Mouse (Mus musculus): ENCODE measurements at regions not wholly inside any gene's neighbourhood (a gene's known extent, or its start where the extent isn't known, plus 50 kb on each side); places are given as distances from the start of the nearest gene placed in this dataset.

DNA sequence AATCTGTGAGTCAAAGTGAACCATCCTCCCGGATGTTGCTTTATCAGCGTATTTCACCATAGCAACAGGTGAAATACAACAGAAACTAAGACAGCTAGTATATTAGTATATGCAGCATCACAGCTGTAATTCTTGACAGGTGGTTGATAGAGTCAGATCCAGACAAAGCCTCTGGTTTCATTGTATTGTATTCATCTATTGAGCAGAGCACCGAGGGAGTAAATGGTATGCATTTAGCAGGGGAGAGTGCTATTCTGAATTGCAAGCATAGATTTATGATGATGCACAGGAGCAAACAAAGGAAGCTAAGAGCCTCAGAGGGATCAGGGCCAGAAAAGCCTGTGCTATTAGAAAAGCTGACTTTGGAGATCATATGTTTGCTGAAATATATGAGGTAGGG is 149.8 kb upstream of the Impg1 start:
- no peak for TF ChIP-seq CTCF (IDR thresholded peaks at IDR 0.05; ENCODE audit: low read depth, low read length)
- TF ChIP-seq POLR2A (IDR thresholded peaks at IDR 0.05; ENCODE audit: extremely low read depth, insufficient read depth, low read length): no peak
- WGBS: 90% methylated on average over 3 of the region's 3 CpGs
- Histone ChIP-seq H3K27ac (replicated peaks; ENCODE audit: insufficient read depth, low read depth, low read length) (no peak overlapping the region), H3K4me1 (ENCODE audit: control insufficient read depth, insufficient read depth, low read length) (no peaks in the 10 kb centered on the region), H3K36me3 (ENCODE audit: control insufficient read depth, insufficient read depth, low read length) (no peaks in the 10 kb centered on the region), H3K27me3 (ENCODE audit: control insufficient read depth, insufficient read depth, low read length) (no peaks in the 10 kb centered on the region), H3K4me3 (ENCODE audit: insufficient read depth, low read depth, low read length) (no peak overlapping the region), H3K79me2 (ENCODE audit: control insufficient read depth, insufficient read depth, low read length) (no peaks in the 10 kb centered on the region), H3K9ac (ENCODE audit: low read depth, low read length) (no peak overlapping the region)
- DNase-seq (ENCODE audit: extremely low read depth, low read depth, low spot score): no peak

DNA sequence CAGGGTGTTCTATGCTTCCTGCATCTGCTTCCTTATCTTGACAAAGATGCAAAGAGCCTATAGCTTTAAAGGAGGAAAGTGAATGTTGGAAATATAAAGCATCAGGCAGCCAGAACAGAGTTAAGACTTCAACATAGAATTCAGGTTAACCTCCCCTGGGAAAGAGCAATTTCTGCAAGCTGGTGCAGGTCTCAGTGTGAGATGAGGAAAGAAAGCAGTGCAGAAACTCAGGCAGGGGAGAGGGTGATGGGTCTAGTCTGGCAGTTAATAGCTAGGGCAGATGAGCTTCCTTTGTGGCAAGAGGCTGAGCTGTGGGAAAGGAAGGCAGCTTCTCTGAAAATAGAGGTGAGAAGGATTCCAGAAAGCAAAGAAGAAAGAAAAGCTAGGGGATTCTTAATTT is 134.7 kb upstream of the Impg1 start:
- no peak for DNase-seq (ENCODE audit: extremely low read depth, low read depth, low spot score)

GRCm38 (mm10) chr9:80565388-80566024 is 100.2 kb upstream of the Impg1 start:
- DNase-seq (ENCODE audit: extremely low read depth, low read depth, low spot score): no peak
- H3K27me3 ChIP-seq (ENCODE audit: control insufficient read depth, insufficient read depth, low read length): no peaks in the 10 kb centered on the region
- H3K79me2 ChIP-seq (ENCODE audit: control insufficient read depth, insufficient read depth, low read length): no peaks in the 10 kb centered on the region
- no peaks in the 10 kb centered on the region for H3K4me1 ChIP-seq (ENCODE audit: control insufficient read depth, insufficient read depth, low read length)
- H3K27ac ChIP-seq (replicated peaks; ENCODE audit: insufficient read depth, low read depth, low read length): no peak overlapping the region
- H3K9ac ChIP-seq (ENCODE audit: low read depth, low read length): no peak overlapping the region
- TF ChIP-seq CTCF (IDR thresholded peaks at IDR 0.05; ENCODE audit: low read depth, low read length) (no peak), POLR2A (IDR thresholded peaks at IDR 0.05; ENCODE audit: extremely low read depth, insufficient read depth, low read length) (no peak)
- 85% methylated on average over 4 of the region's 4 CpGs for WGBS
- H3K4me3 ChIP-seq (ENCODE audit: insufficient read depth, low read depth, low read length): no peak overlapping the region
- H3K36me3 ChIP-seq (ENCODE audit: control insufficient read depth, insufficient read depth, low read length): no peaks in the 10 kb centered on the region

More for the DNA sequence above, 134.7 kb upstream of the Impg1 start:
- TF ChIP-seq CTCF (IDR thresholded peaks at IDR 0.05; ENCODE audit: low read depth, low read length): no peak
- no peak for TF ChIP-seq POLR2A (IDR thresholded peaks at IDR 0.05; ENCODE audit: extremely low read depth, insufficient read depth, low read length)
- Histone ChIP-seq H3K79me2 (ENCODE audit: control insufficient read depth, insufficient read depth, low read length) (no peaks in the 10 kb centered on the region), H3K4me3 (ENCODE audit: insufficient read depth, low read depth, low read length) (no peak overlapping the region), H3K27ac (replicated peaks; ENCODE audit: insufficient read depth, low read depth, low read length) (no peak overlapping the region), H3K4me1 (ENCODE audit: control insufficient read depth, insufficient read depth, low read length) (no peaks in the 10 kb centered on the region), H3K27me3 (ENCODE audit: control insufficient read depth, insufficient read depth, low read length) (no peaks in the 10 kb centered on the region), H3K9ac (ENCODE audit: low read depth, low read length) (no peak overlapping the region), H3K36me3 (ENCODE audit: control insufficient read depth, insufficient read depth, low read length) (no peaks in the 10 kb centered on the region)

DNA sequence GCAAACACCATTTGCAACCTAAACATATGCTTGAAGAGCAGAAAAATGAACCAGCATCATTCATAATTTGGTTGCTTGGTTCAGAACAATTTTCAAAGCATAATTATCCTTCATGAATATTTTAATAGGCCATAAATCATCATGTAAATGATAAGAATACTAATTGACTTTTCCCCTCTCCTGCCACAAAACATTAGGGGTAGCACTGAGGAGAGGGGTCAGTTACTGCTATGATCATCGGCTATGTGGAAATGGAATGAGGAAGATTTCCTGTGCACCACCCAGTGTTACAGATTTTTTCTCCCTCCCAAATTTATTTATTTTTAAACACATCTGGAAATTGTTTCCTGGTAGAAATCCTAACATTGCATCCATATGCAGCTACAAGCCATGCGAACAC is 98.4 kb upstream of the Impg1 start:
- TF ChIP-seq CTCF (IDR thresholded peaks at IDR 0.05; ENCODE audit: low read depth, low read length) (no peak), POLR2A (IDR thresholded peaks at IDR 0.05; ENCODE audit: extremely low read depth, insufficient read depth, low read length) (no peak)
- DNase-seq (ENCODE audit: extremely low read depth, low read depth, low spot score): no peak
- no peak overlapping the region for H3K27ac ChIP-seq (replicated peaks; ENCODE audit: insufficient read depth, low read depth, low read length)
- no peaks in the 10 kb centered on the region for H3K79me2 ChIP-seq (ENCODE audit: control insufficient read depth, insufficient read depth, low read length)
- no peaks in the 10 kb centered on the region for H3K4me1 ChIP-seq (ENCODE audit: control insufficient read depth, insufficient read depth, low read length)
- no peak overlapping the region for H3K9ac ChIP-seq (ENCODE audit: low read depth, low read length)
- H3K4me3 ChIP-seq (ENCODE audit: insufficient read depth, low read depth, low read length): no peak overlapping the region
- no peaks in the 10 kb centered on the region for H3K36me3 ChIP-seq (ENCODE audit: control insufficient read depth, insufficient read depth, low read length)
- no peaks in the 10 kb centered on the region for H3K27me3 ChIP-seq (ENCODE audit: control insufficient read depth, insufficient read depth, low read length)
- WGBS: 84% methylated on average over 2 of the region's 2 CpGs

DNA sequence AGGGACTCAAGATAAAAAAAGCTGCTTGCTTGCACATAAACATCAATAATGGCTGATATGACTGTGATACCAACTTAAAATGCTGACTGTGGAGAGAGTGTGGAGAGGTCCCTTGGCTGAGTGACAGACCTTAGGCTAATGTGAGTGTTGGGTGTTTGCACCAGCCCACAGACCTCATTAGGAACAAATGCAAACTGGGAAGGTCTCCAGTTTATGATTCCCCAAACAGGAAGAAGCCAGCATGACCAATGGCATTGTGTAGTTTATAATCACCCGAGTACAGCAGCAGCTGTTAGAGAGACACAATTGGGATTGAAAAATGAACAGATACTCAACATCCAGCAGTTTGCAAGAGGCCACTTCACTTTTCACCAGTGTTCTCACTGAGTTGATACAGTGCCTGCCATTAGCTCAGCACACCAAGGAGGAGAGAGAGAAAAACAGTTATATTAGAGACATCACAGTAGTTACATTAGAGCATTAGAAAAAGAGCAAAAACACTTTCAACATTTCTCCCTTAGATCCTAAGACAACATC is 90.3 kb upstream of the Impg1 start:
- no peak overlapping the region for H3K27ac ChIP-seq (replicated peaks; ENCODE audit: insufficient read depth, low read depth, low read length)
- 46% methylated on average over 1 of the region's 1 CpGs for WGBS
- H3K4me3 ChIP-seq (ENCODE audit: insufficient read depth, low read depth, low read length): no peak overlapping the region
- H3K4me1 ChIP-seq (ENCODE audit: control insufficient read depth, insufficient read depth, low read length): no peaks in the 10 kb centered on the region
- no peaks in the 10 kb centered on the region for H3K79me2 ChIP-seq (ENCODE audit: control insufficient read depth, insufficient read depth, low read length)
- H3K36me3 ChIP-seq (ENCODE audit: control insufficient read depth, insufficient read depth, low read length): no peaks in the 10 kb centered on the region
- no peak for DNase-seq (ENCODE audit: extremely low read depth, low read depth, low spot score)
- TF ChIP-seq CTCF (IDR thresholded peaks at IDR 0.05; ENCODE audit: low read depth, low read length): no peak
- no peak for TF ChIP-seq POLR2A (IDR thresholded peaks at IDR 0.05; ENCODE audit: extremely low read depth, insufficient read depth, low read length)
- H3K27me3 ChIP-seq (ENCODE audit: control insufficient read depth, insufficient read depth, low read length): no peaks in the 10 kb centered on the region
- H3K9ac ChIP-seq (ENCODE audit: low read depth, low read length): no peak overlapping the region

Data from liver, adult 2 months (tissue).